21 mouse cellular contexts compared by ENCODE assay signal in the genomic region with DNA sequence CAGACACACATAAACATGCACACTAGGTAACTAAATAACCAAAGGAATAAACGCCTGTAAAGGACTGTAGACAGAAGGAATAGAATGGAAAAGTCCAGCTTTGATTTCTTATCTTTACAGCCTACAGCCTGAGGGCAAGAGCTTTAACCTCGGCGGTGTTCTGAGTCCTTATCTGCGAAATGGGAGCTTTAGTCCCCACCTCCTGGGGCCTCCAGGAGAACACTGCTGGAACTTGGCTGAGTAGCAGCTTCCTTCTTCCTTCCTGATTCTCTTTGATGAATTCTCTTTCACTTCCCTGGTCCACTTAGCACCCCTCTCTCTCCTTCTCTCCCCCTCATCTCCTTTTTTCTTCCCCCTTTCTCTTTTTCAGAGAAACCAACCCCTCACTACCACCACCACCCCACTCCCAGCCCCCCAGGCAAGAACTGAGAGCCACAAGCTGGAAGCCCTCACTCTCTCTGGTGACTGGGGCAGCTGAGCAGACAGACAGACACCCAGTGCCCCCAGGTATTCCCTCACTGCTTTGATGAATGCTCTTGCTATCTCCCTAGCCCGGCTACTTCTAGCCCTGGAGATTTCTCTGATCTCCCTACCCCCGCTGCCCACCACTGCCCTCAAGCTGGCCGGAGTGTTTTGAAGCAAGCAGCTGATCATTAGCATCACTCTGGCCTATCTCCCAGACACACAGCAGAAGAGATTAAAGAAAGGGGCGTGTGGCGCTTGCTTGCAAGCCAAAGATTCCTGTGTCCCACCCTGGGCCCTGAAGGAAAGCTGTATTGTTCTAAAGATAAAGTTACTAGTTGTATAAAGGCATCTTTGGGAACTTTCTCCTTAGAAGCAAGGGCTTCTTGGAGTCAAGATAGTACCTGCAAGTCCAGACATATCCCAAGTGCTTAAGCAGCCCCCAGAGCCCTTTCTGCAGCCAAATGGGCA.
DNase-seq lines count a peak whose midpoint lies in the region; ATAC-seq and TF ChIP-seq lines count a peak whose summit lies in the region.
"Had no signal": no experiment of that assay in that cellular context is flagged by ENCODE, and none has a peak within 500 bp of the region (broad histone marks: within the 10 kb centered on the region; RNA-seq: fewer than 3 reads in every experiment).

No protein-coding gene starts in this region.

- no peak overlapping the region for H3K4me3 ChIP-seq in heart, embryonic 12.5 days
- no peak overlapping the region for H3K4me3 ChIP-seq in midbrain, embryonic 11.5 days (ENCODE audit: low read depth, low read length)
- H3K4me3 ChIP-seq in midbrain, postnatal 0 days (ENCODE audit: low read depth, low read length): no peak overlapping the region
- H3K4me3 ChIP-seq in forebrain, embryonic 10.5 days: no peak overlapping the region
- H3K4me3 ChIP-seq: forebrain, embryonic 12.5 days; limb, embryonic 15.5 days; megakaryocyte, embryonic 14.5 days had no signal

- no peak overlapping the region for H3K9ac ChIP-seq in heart, embryonic 12.5 days
- no peak overlapping the region for H3K9ac ChIP-seq in midbrain, embryonic 11.5 days (ENCODE audit: low read length)
- H3K9ac ChIP-seq in midbrain, postnatal 0 days (replicated peaks; ENCODE audit: low read length, poor library complexity, severe bottlenecking): no peak overlapping the region
- H3K9ac ChIP-seq: forebrain, embryonic 12.5 days; limb, embryonic 15.5 days had no signal

- H3K27ac ChIP-seq in heart, embryonic 12.5 days (ENCODE audit: poor library complexity, severe bottlenecking): no peak overlapping the region
- no peak overlapping the region for H3K27ac ChIP-seq in midbrain, embryonic 11.5 days (ENCODE audit: low read depth, low read length)
- no peak overlapping the region for H3K27ac ChIP-seq in midbrain, postnatal 0 days (ENCODE audit: low read depth, low read length)
- no peak overlapping the region; the same call in 1 of the 2 replicates for H3K27ac ChIP-seq in forebrain, embryonic 10.5 days
- H3K27ac ChIP-seq: forebrain, embryonic 12.5 days; limb, embryonic 15.5 days; stomach, postnatal 0 days had no signal

- peak overlapping the region; percentile 27; the same call in 1 of the 2 replicates for H3K4me2 ChIP-seq in heart, embryonic 12.5 days
- no peak overlapping the region for H3K4me2 ChIP-seq in midbrain, embryonic 11.5 days
- H3K4me2 ChIP-seq in midbrain, postnatal 0 days (ENCODE audit: low read depth, low read length, poor library complexity, severe bottlenecking): no peak overlapping the region
- H3K4me2 ChIP-seq: forebrain, embryonic 12.5 days; limb, embryonic 15.5 days had no signal

- intact Hi-C loops in heart, postnatal 25 days (cut with DNase I): no loop called here

- TF ChIP-seq POLR2A in brain, embryonic 14.5 days (IDR thresholded peaks at IDR 0.05; ENCODE audit: borderline replicate concordance, extremely low read depth, insufficient read depth, insufficient read length, poor library complexity, severe bottlenecking): no peak

- ATAC-seq in heart, embryonic 12.5 days (ENCODE audit: insufficient number of reproducible peaks, low FRiP score): no peak
- ATAC-seq in midbrain, embryonic 11.5 days (ENCODE audit: low FRiP score): no peak
- ATAC-seq in midbrain, postnatal 0 days (ENCODE audit: low FRiP score): no peak
- ATAC-seq: activated CD4-positive, CD25-positive, alpha-beta regulatory T cell, adult 4 months; hindbrain, embryonic 16.5 days; midbrain, embryonic 16.5 days had no signal

- H3K4me1 ChIP-seq in heart, embryonic 12.5 days (replicated peaks): peaks cover 20% of the 10 kb centered on the region
- no peaks in the 10 kb centered on the region for H3K4me1 ChIP-seq in midbrain, embryonic 11.5 days (ENCODE audit: control insufficient read depth, insufficient read depth, low read length)
- no peaks in the 10 kb centered on the region for H3K4me1 ChIP-seq in midbrain, postnatal 0 days (ENCODE audit: insufficient read depth, low read length)
- H3K4me1 ChIP-seq in forebrain, embryonic 10.5 days: peaks cover 19% of the 10 kb centered on the region
- H3K4me1 ChIP-seq: forebrain, embryonic 12.5 days; megakaryocyte, embryonic 14.5 days had no signal

- H3K9me3 ChIP-seq in heart, embryonic 12.5 days (replicated peaks): no peaks in the 10 kb centered on the region
- no peaks in the 10 kb centered on the region for H3K9me3 ChIP-seq in midbrain, embryonic 11.5 days (ENCODE audit: control insufficient read depth, low read length)
- H3K9me3 ChIP-seq in midbrain, postnatal 0 days (ENCODE audit: low read length): no peaks in the 10 kb centered on the region
- no peaks in the 10 kb centered on the region for H3K9me3 ChIP-seq in forebrain, embryonic 10.5 days
- H3K9me3 ChIP-seq: forebrain, embryonic 12.5 days; limb, embryonic 15.5 days; megakaryocyte, embryonic 14.5 days had no signal

- WGBS in heart, embryonic 12.5 days: 7% methylated on average over 9 of the region's 9 CpGs
- 32% methylated on average over 9 of the region's 9 CpGs for WGBS in midbrain, embryonic 11.5 days
- 24% methylated on average over 9 of the region's 9 CpGs for WGBS in midbrain, postnatal 0 days
- WGBS in forebrain, embryonic 10.5 days: 33% methylated on average over 9 of the region's 9 CpGs

- H3K27me3 ChIP-seq in heart, embryonic 12.5 days (replicated peaks): 0 out of 2 replicates have a peak, but pooled peaks cover 7% of the 10 kb centered on the region
- H3K27me3 ChIP-seq in midbrain, embryonic 11.5 days (ENCODE audit: control insufficient read depth, insufficient read depth, low read length): no peaks in the 10 kb centered on the region
- H3K27me3 ChIP-seq in midbrain, postnatal 0 days (ENCODE audit: insufficient read depth, low read length): no peaks in the 10 kb centered on the region
- H3K27me3 ChIP-seq in forebrain, embryonic 10.5 days (ENCODE audit: poor library complexity, severe bottlenecking): peaks cover 13% of the 10 kb centered on the region
- H3K27me3 ChIP-seq: forebrain, embryonic 12.5 days; megakaryocyte, embryonic 14.5 days had no signal

- no peak for DNase-seq in heart, postnatal 25 days (ENCODE audit: low spot score)
- peak; percentile 78 for DNase-seq in midbrain, embryonic 11.5 days (ENCODE audit: low spot score, missing footprints)
- no peak for DNase-seq in midbrain, postnatal 0 days (ENCODE audit: low spot score)
- DNase-seq in brain, embryonic 14.5 days (ENCODE audit: low read depth): peak; percentile 35
- DNase-seq in lung, postnatal 25 days (ENCODE audit: low spot score): peak; percentile 18
- DNase-seq in forebrain, embryonic 10.5 days (ENCODE audit: extremely low spot score, low spot score): no peak
- no peak for DNase-seq in spleen, postnatal 14 days (ENCODE audit: low spot score in 2 of 2)
- DNase-seq: adrenal gland, postnatal 10 days; cerebellum, postnatal 36 days; gastrocnemius, postnatal 10 days; heart, postnatal 4 days; kidney, adult 2 months; kidney, postnatal 14 days had no signal

- no peaks in the 10 kb centered on the region for H3K36me3 ChIP-seq in heart, embryonic 12.5 days
- no peaks in the 10 kb centered on the region for H3K36me3 ChIP-seq in midbrain, embryonic 11.5 days (ENCODE audit: control insufficient read depth, insufficient read depth, low read length)
- H3K36me3 ChIP-seq in midbrain, postnatal 0 days (ENCODE audit: insufficient read depth, low read length): no peaks in the 10 kb centered on the region
- no peaks in the 10 kb centered on the region for H3K36me3 ChIP-seq in forebrain, embryonic 10.5 days (replicated peaks)
- H3K36me3 ChIP-seq: forebrain, embryonic 12.5 days; limb, embryonic 15.5 days had no signal

- TF ChIP-seq CTCF in midbrain, postnatal 0 days (IDR thresholded peaks at IDR 0.05): no peak
- no peak for TF ChIP-seq CTCF in brain, embryonic 14.5 days (IDR thresholded peaks at IDR 0.05; ENCODE audit: borderline replicate concordance, extremely low read depth, insufficient read depth, insufficient read length)

Comparison
In these comparisons a context has a peak if more than half of its experiments do, and no peak if none do; other contexts are left out.
1. DNase-seq: peak in midbrain, embryonic 11.5 days (single experiment), brain, embryonic 14.5 days (single experiment) and lung, postnatal 25 days (single experiment); none in heart, postnatal 25 days (single experiment), midbrain, postnatal 0 days (single experiment), forebrain, embryonic 10.5 days (single experiment) and spleen, postnatal 14 days (0 of 2).